Mouse (Mus musculus): ENCODE measurements around the gene Cryba2. TPM values are rescaled to one million over a fixed set of nuclear protein-coding genes. Genes with fewer than 3 reads are reported as not detected.

The Cryba2 gene
- total and polyA plus RNA-seq, 3 experiments: 0.30 to 0.55 TPM; not detected in 1

- TF ChIP-seq PAX5 (IDR thresholded peaks at IDR 0.05; ENCODE audit: low read length) (no peak), JUN (IDR thresholded peaks at IDR 0.05; ENCODE audit: insufficient read depth, low read depth, low read length) (no peak), TBP (conservative IDR thresholded peaks at IDR 0.05; ENCODE audit: low read depth, low read length) (no peak), MEF2A (IDR thresholded peaks at IDR 0.05; ENCODE audit: borderline replicate concordance, low read depth, low read length) (no peak)
Observed at GRCm38 (mm10) chr1:74901686-74902085, 8.7 kb upstream of the Cryba2 start (continued).

- in situ Hi-C loops (cut with MboI; ENCODE audit: low pct_ligation_motif_present, low pct_unique_long_range_greater_than_20kb, low sequenced_read_pairs) (no loop called here), dilution Hi-C loops (cut with MboI; ENCODE audit: extremely low pct_ligation_motif_present, extremely low pct_unique_long_range_greater_than_20kb, low sequenced_read_pairs) (no loop called here)
- H3K27me3 ChIP-seq (replicated peaks): peaks cover 64% of the 10 kb centered on the region
- DNase-seq (ENCODE audit: extremely low read depth): no peak
- H3K79me2 ChIP-seq (replicated peaks; ENCODE audit: control insufficient read depth, extremely low read depth, insufficient read depth, poor library complexity, severe bottlenecking): no peaks in the 10 kb centered on the region
- no peaks in the 10 kb centered on the region for H3K36me3 ChIP-seq (replicated peaks in 1 of 2; ENCODE audit: control insufficient read depth in 1 of 2, insufficient read depth in 1 of 2, low read length in 1 of 2)
- H3K4me3 ChIP-seq (replicated peaks in 1 of 3; ENCODE audit: low read depth in 2 of 3, low read length in 2 of 3, poor library complexity in 1 of 3): peak overlapping the region in 1 of 3 experiments; percentile 9
- H3K27ac ChIP-seq (ENCODE audit: insufficient read depth, low read depth): no peak overlapping the region
- no peak overlapping the region for H3K9ac ChIP-seq (ENCODE audit: insufficient read depth, low read depth)
- H3K4me2 ChIP-seq (ENCODE audit: insufficient read depth, low read depth, poor library complexity, severe bottlenecking): peak overlapping the region; percentile 22
- peaks cover 35 to 61% of the 10 kb centered on the region in 2 experiments for H3K4me1 ChIP-seq (ENCODE audit: control insufficient read depth in 1 of 2, insufficient read depth in 2 of 2)
- TF ChIP-seq HCFC1 (IDR thresholded peaks at IDR 0.05; ENCODE audit: low read depth, low read length) (no peak), MXI1 (IDR thresholded peaks at IDR 0.05; ENCODE audit: low read depth, low read length) (no peak), POLR2A (IDR thresholded peaks at IDR 0.05; ENCODE audit: low read depth, low read length) (no peak), SIN3A (IDR thresholded peaks at IDR 0.05; ENCODE audit: low read length) (no peak), CHD1 (IDR thresholded peaks at IDR 0.05; ENCODE audit: low read depth, low read length) (no peak), ZNF384 (IDR thresholded peaks at IDR 0.05; ENCODE audit: low read depth, low read length) (no peak), RAD21 (IDR thresholded peaks at IDR 0.05; ENCODE audit: low read depth, low read length) (no peak), JUN (IDR thresholded peaks at IDR 0.05; ENCODE audit: insufficient read depth, low read depth, low read length) (no peak), UBTF (IDR thresholded peaks at IDR 0.05; ENCODE audit: low read depth, low read length) (no peak), ZKSCAN1 (IDR thresholded peaks at IDR 0.05; ENCODE audit: borderline replicate concordance, low read depth, low read length) (no peak), E2F4 (IDR thresholded peaks at IDR 0.05; ENCODE audit: insufficient replicate concordance, low read depth, low read length) (no peak), POLR2AphosphoS2 (IDR thresholded peaks at IDR 0.05; ENCODE audit: low read depth, low read length) (no peak), EP300 (IDR thresholded peaks at IDR 0.05; ENCODE audit: low read length) (no peak), USF2 (conservative IDR thresholded peaks at IDR 0.05; ENCODE audit: low read depth, low read length) (no peak), JUND (conservative IDR thresholded peaks at IDR 0.05; ENCODE audit: low read depth, low read length) (no peak)
- H3K9me3 ChIP-seq (replicated peaks; ENCODE audit: low read length): no peaks in the 10 kb centered on the region
Observed at GRCm38 (mm10) chr1:74900341-74901285, 7.7 kb upstream of the Cryba2 start.
